Mouse (Mus musculus) embryo, embryonic 10.5 days (tissue): ENCODE data around the gene Zfp827.

ENCODE experiments used
- DNase-seq: peaks from one replicate; pipeline ENCODE4 v3.0.0-alpha.2; 2015; ENCODE audit warnings: low spot score

Gene Zfp827

GRCm38 (mm10) chr8:79157366-79157765 is 129.1 kb downstream of the Zfp827 start:
- peak; percentile 41 for DNase-seq

GRCm38 (mm10) chr8:79158357-79158756 is 130.1 kb downstream of the Zfp827 start:
- DNase-seq, result no peak

GRCm38 (mm10) chr8:79159397-79159796 is 131.2 kb downstream of the Zfp827 start:
- DNase-seq, result no peak

GRCm38 (mm10) chr8:79160302-79160701 is 132.1 kb downstream of the Zfp827 start:
- peak; percentile 17 for DNase-seq

- no peak for DNase-seq
Measured at GRCm38 (mm10) chr8:79161172-79161778, 133.0 kb downstream of the Zfp827 start.

GRCm38 (mm10) chr8:79162533-79163308 is 134.5 kb downstream of the Zfp827 start:
- no peak for DNase-seq

GRCm38 (mm10) chr8:79164336-79164735 is 136.1 kb downstream of the Zfp827 start:
- no peak for DNase-seq

- DNase-seq, result no peak
Measured at GRCm38 (mm10) chr8:79165276-79165675, 137.0 kb downstream of the Zfp827 start.

GRCm38 (mm10) chr8:79173606-79174005 is 145.4 kb downstream of the Zfp827 start:
- no peak for DNase-seq

GRCm38 (mm10) chr8:79175991-79176390 is 147.8 kb downstream of the Zfp827 start:
- DNase-seq, result no peak

GRCm38 (mm10) chr8:79179678-79180077 is 151.4 kb downstream of the Zfp827 start:
- DNase-seq, result no peak

- no peak for DNase-seq
Measured at GRCm38 (mm10) chr8:79185488-79185887, 157.3 kb downstream of the Zfp827 start.

GRCm38 (mm10) chr8:79190071-79190470 is 161.8 kb downstream of the Zfp827 start:
- no peak for DNase-seq

GRCm38 (mm10) chr8:79196481-79196880 is 168.2 kb downstream of the Zfp827 start:
- DNase-seq, result no peak

GRCm38 (mm10) chr8:79198675-79199074 is 170.4 kb downstream of the Zfp827 start:
- no peak for DNase-seq

- no peak for DNase-seq
Measured at GRCm38 (mm10) chr8:79201446-79202147, 173.4 kb downstream of the Zfp827 start.

GRCm38 (mm10) chr8:79206895-79207294 is 178.7 kb downstream of the Zfp827 start:
- DNase-seq, result no peak

- DNase-seq, result no peak
Measured at GRCm38 (mm10) chr8:79208181-79208580, 179.9 kb downstream of the Zfp827 start.

GRCm38 (mm10) chr8:79208691-79209640 is 180.7 kb downstream of the Zfp827 start:
- peak; percentile 78 for DNase-seq

GRCm38 (mm10) chr8:79209641-79210358 is 181.6 kb downstream of the Zfp827 start:
- DNase-seq, result peak; percentile 73

GRCm38 (mm10) chr8:79211630-79212029 is 183.4 kb downstream of the Zfp827 start:
- DNase-seq, result no peak
